In the genomic region with DNA sequence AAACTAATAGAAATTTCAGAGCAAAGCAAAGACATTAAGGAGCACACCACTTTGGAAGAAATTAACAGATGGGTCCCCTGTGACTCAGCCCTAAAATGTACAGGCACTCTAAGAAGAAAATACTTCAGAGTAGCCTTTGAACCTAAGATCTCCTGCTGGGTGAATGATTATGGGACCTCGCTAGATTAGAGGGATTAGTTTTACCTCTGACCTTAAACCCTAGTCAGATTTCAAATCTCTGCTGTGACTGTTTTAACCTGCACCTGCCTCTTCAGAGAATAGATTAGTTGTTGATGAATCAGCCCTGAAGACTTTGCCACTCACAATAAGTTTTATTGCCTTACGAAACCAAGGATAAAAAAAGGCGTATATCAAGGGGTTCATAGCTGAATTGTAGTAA, we compare ENCODE assay signal across 23 mouse cellular contexts. TPM values are rescaled to one million over a fixed set of nuclear protein-coding genes. Genes with fewer than 3 reads are reported as not detected.
"Had no signal": no experiment of that assay in that cellular context is flagged by ENCODE, and none has a peak within 500 bp of the region (broad histone marks: within the 10 kb centered on the region; RNA-seq: fewer than 3 reads in every experiment).

No protein-coding gene starts in this region.

- H3K36me3 ChIP-seq: limb, embryonic 15.5 days; midbrain, embryonic 10.5 days; neural tube, embryonic 15.5 days had no signal

- H3K27me3 ChIP-seq: limb, embryonic 15.5 days; neural tube, embryonic 15.5 days had no signal

- DNase-seq: kidney, adult 18-20 months; lung, adult 2 months; lung, postnatal 36 days; midbrain, embryonic 14.5 days; right cerebral cortex, adult 18-20 months; right cerebral cortex, postnatal 25 days had no signal

- H3K4me3 ChIP-seq: left cerebral cortex, adult 2 months; limb, embryonic 15.5 days; midbrain, embryonic 10.5 days; myocyte; neural tube, embryonic 15.5 days had no signal

- H3K9me3 ChIP-seq: limb, embryonic 15.5 days; midbrain, embryonic 10.5 days; neural tube, embryonic 15.5 days had no signal

- H3K4me2 ChIP-seq: limb, embryonic 15.5 days; neural tube, embryonic 15.5 days had no signal

- ATAC-seq: hindbrain, postnatal 0 days; lung, postnatal 0 days had no signal

- H3K4me1 ChIP-seq: limb, embryonic 15.5 days; neural tube, embryonic 15.5 days had no signal

- H3K9ac ChIP-seq: limb, embryonic 15.5 days; liver, embryonic 14.5 days; neural tube, embryonic 15.5 days had no signal

- H3K27ac ChIP-seq: hindbrain, postnatal 0 days; kidney, postnatal 0 days; left cerebral cortex, adult 2 months; limb, embryonic 15.5 days; liver, embryonic 14.5 days; midbrain, embryonic 10.5 days; neural tube, embryonic 15.5 days; stomach, postnatal 0 days had no signal

RNA-seq across cellular contexts. Expression of a gene that starts 1.1 kb away (rescaled TPM):
- total RNA-seq: hindbrain, postnatal 0 days; layer of hippocampus, adult 8-10 months; layer of hippocampus, postnatal 14 days; left cerebral cortex, adult 2 months; left cerebral cortex, postnatal 14 days; megakaryocyte progenitor cell, adult 5-6 weeks had no signal
- polyA plus RNA-seq: hindbrain, postnatal 0 days; kidney, postnatal 0 days; large intestine, adult 2 months; limb, embryonic 11.5 days; limb, embryonic 15.5 days; liver, embryonic 14.5 days; lung, adult 2 months; lung, postnatal 0 days; midbrain, embryonic 14.5 days; myocyte; neural tube, embryonic 11.5 days; neural tube, embryonic 15.5 days; stomach, postnatal 0 days had no signal

RNA-seq across cellular contexts. Expression of a gene that starts 6.5 kb away (rescaled TPM):
- total RNA-seq: hindbrain, postnatal 0 days; layer of hippocampus, adult 8-10 months; layer of hippocampus, postnatal 14 days; left cerebral cortex, adult 2 months; left cerebral cortex, postnatal 14 days; megakaryocyte progenitor cell, adult 5-6 weeks had no signal
- polyA plus RNA-seq: hindbrain, postnatal 0 days; kidney, postnatal 0 days; large intestine, adult 2 months; limb, embryonic 11.5 days; limb, embryonic 15.5 days; liver, embryonic 14.5 days; lung, adult 2 months; lung, postnatal 0 days; midbrain, embryonic 10.5 days; midbrain, embryonic 14.5 days; myocyte; neural tube, embryonic 11.5 days; neural tube, embryonic 15.5 days; stomach, postnatal 0 days had no signal

RNA-seq across cellular contexts. Expression of a gene that starts 16.1 kb away (rescaled TPM):
- total RNA-seq: hindbrain, postnatal 0 days; layer of hippocampus, adult 8-10 months; layer of hippocampus, postnatal 14 days; left cerebral cortex, adult 2 months; left cerebral cortex, postnatal 14 days; megakaryocyte progenitor cell, adult 5-6 weeks had no signal
- polyA plus RNA-seq: hindbrain, postnatal 0 days; kidney, postnatal 0 days; large intestine, adult 2 months; limb, embryonic 11.5 days; limb, embryonic 15.5 days; liver, embryonic 14.5 days; lung, adult 2 months; lung, postnatal 0 days; midbrain, embryonic 10.5 days; midbrain, embryonic 14.5 days; myocyte; neural tube, embryonic 11.5 days; neural tube, embryonic 15.5 days; stomach, postnatal 0 days had no signal

RNA-seq across cellular contexts. Expression of a gene that starts 31.9 kb away (rescaled TPM):
- total RNA-seq: hindbrain, postnatal 0 days; layer of hippocampus, adult 8-10 months; layer of hippocampus, postnatal 14 days; left cerebral cortex, adult 2 months; left cerebral cortex, postnatal 14 days; megakaryocyte progenitor cell, adult 5-6 weeks had no signal
- polyA plus RNA-seq: hindbrain, postnatal 0 days; kidney, postnatal 0 days; large intestine, adult 2 months; limb, embryonic 11.5 days; limb, embryonic 15.5 days; liver, embryonic 14.5 days; lung, adult 2 months; lung, postnatal 0 days; midbrain, embryonic 10.5 days; midbrain, embryonic 14.5 days; myocyte; neural tube, embryonic 11.5 days; neural tube, embryonic 15.5 days; stomach, postnatal 0 days had no signal
